Mouse (Mus musculus) heart, adult 2 months (tissue): ENCODE measurements around the gene Ndc80. TPM values are rescaled to one million over a fixed set of nuclear protein-coding genes. Genes with fewer than 3 reads are reported as not detected.
"Not testable (repeated sequence)": the region's sequence is repeated elsewhere in the genome, so short reads cannot be mapped to it uniquely, and the experiment has no call there.

Experiments used
- DNase-seq, 2 experiments: peaks; one replicate each; pipeline ENCODE4 v3.0.0; 2021
- H3K27ac ChIP-seq: fragments of 200-600 bp; 2 replicates; pipeline ENCODE4 v1.8.1; 2022
- H3K27me3 ChIP-seq: fragments of 200-500 bp; 2 replicates; pipeline ENCODE4 v1.6.1; 2012; ENCODE audit warnings: mild to moderate bottlenecking, low read length, inconsistent platforms, mixed read lengths; ENCODE audit not compliant: control insufficient read depth, insufficient read depth
- H3K36me3 ChIP-seq: fragments of 200-500 bp; 2 replicates; pipeline ENCODE4 v1.6.1; 2012; ENCODE audit warnings: low read length, inconsistent platforms; ENCODE audit not compliant: control insufficient read depth, insufficient read depth
- H3K4me1 ChIP-seq: fragments of 200-500 bp; 2 replicates; pipeline ENCODE4 v1.6.1; 2011; ENCODE audit warnings: low read length; ENCODE audit not compliant: control insufficient read depth, insufficient read depth
- H3K4me3 ChIP-seq: fragments of 200-600 bp; 2 replicates; pipeline ENCODE4 v1.8.1; 2022
- H3K79me2 ChIP-seq: fragments of 200-500 bp; replicated peaks from 2 replicates; pipeline ENCODE4 v1.6.1; 2012; ENCODE audit warnings: mild to moderate bottlenecking, inconsistent platforms, low read length, moderate library complexity, mixed read lengths; ENCODE audit not compliant: control insufficient read depth, insufficient read depth
- H3K9ac ChIP-seq: fragments of 200-500 bp; 2 replicates; pipeline ENCODE4 v1.6.1; 2012; ENCODE audit warnings: low read depth, mild to moderate bottlenecking, control low read depth, inconsistent platforms, low read length, mixed read lengths
- CTCF ChIP-seq: fragments of 200-600 bp; IDR thresholded peaks from 2 replicates; pipeline ENCODE4 v1.8.1; 2022; ENCODE audit warnings: antibody characterized with exemption, mild to moderate bottlenecking, moderate library complexity
- EP300 ChIP-seq: fragments of 200-500 bp; IDR thresholded peaks from 2 replicates; pipeline ENCODE4 v1.6.1; 2011; ENCODE audit warnings: low read depth, low read length, control low read depth; ENCODE audit not compliant: insufficient read depth
- POLR2A ChIP-seq: fragments of 200-500 bp; IDR thresholded peaks from 2 replicates; pipeline ENCODE4 v1.6.1; 2011; ENCODE audit warnings: mild to moderate bottlenecking, low read depth, low read length, control low read depth; ENCODE audit not compliant: insufficient read depth
- WGBS: fragments of 180-500 bp; shearing (Covaris S2); methylation state at CpG from one replicate; pipeline ENCODE4 v1.1.7; 2018; 5-methylcytosine and 5-hydroxymethylcytosine counted together
- intact Hi-C: fragments of 180-260 bp; cut with DNase I; formaldehyde crosslinking; loops from one replicate; pipeline ENCODE4 v1.15.1; 2025
- polyA plus RNA-seq: library from polyadenylated mRNA; depleted of rRNA; stranded (reverse); fragments of >200 nt; gene quantifications from 2 replicates; pipeline ENCODE4 v1.2.3, GENCODE M21; 2012
- total RNA-seq, 2 experiments: library from RNA; stranded (reverse); gene quantifications; 2 replicates each; pipeline ENCODE4 v1.2.3; 2021

The Ndc80 gene
- total and polyA plus RNA-seq, 3 experiments, result 0.37 to 0.61 TPM; not detected in 1

GRCm38 (mm10) chr17:71548586-71548985 is 21.9 kb upstream of the Ndc80 start:
- Histone ChIP-seq H3K4me3 (no peak overlapping the region), H3K27ac (no peak overlapping the region), H3K36me3 (no peaks in the 10 kb centered on the region), H3K4me1 (peaks cover 2% of the 10 kb centered on the region), H3K9ac (no peak overlapping the region), H3K79me2 (no peaks in the 10 kb centered on the region), H3K27me3 (peaks cover 2% of the 10 kb centered on the region; the same call in 1 of the 2 replicates)
- TF ChIP-seq CTCF (peak; percentile 77), POLR2A (no peak)
- WGBS, result 0% methylated on average over 1 of the region's 1 CpGs
- DNase-seq, result no peak
- intact Hi-C loops, result no loop called here

GRCm38 (mm10) chr17:71537164-71537563 is 10.5 kb upstream of the Ndc80 start:
- Histone ChIP-seq H3K4me3 (no peak overlapping the region), H3K4me1 (no peaks in the 10 kb centered on the region), H3K79me2 (no peaks in the 10 kb centered on the region), H3K27me3 (no peaks in the 10 kb centered on the region), H3K27ac (no peak overlapping the region), H3K9ac (no peak overlapping the region), H3K36me3 (no peaks in the 10 kb centered on the region)
- intact Hi-C loops, result no loop called here
- TF ChIP-seq CTCF (no peak), EP300 (no peak), POLR2A (no peak)
- WGBS, result 78% methylated on average over 3 of the region's 3 CpGs
- DNase-seq, result no peak

DNA sequence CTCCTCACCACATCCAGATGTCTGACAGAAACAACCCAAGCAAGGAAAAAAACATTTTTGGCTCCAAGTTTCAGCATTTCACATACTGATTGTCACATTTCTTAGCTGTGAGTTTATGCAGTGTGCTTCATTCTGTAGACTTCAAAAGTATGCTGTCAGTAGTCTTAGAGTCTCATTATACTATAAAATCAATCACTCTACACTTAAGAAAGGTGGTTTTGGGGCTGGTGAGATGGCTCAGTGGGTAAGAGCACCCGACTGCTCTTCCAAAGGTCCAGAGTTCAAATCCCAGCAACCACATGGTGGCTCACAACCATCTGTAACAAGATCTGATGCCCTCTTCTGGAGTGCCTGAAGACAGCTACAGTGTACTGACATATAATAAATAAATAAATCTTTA is 8.9 kb upstream of the Ndc80 start:
- 66% methylated on average over 1 of the region's 1 CpGs for WGBS
- DNase-seq, intact Hi-C loops: not testable (repeated sequence)

GRCm38 (mm10) chr17:71528042-71528441 is 1.4 kb upstream of the Ndc80 start:
- H3K27me3 ChIP-seq, result no peaks in the 10 kb centered on the region
- DNase-seq, result no peak
- H3K79me2 ChIP-seq, result no peaks in the 10 kb centered on the region
- intact Hi-C loops, result no loop called here
- H3K4me1 ChIP-seq, result no peaks in the 10 kb centered on the region
- no peaks in the 10 kb centered on the region for H3K36me3 ChIP-seq
- H3K4me3 ChIP-seq, result no peak overlapping the region
- H3K27ac ChIP-seq, result no peak overlapping the region
- TF ChIP-seq EP300 (no peak), CTCF (no peak), POLR2A (no peak)
- no peak overlapping the region for H3K9ac ChIP-seq

More for the DNA sequence above, 8.9 kb upstream of the Ndc80 start:
- H3K9ac ChIP-seq, H3K4me3 ChIP-seq, H3K36me3 ChIP-seq, H3K27me3 ChIP-seq, H3K27ac ChIP-seq, H3K4me1 ChIP-seq, H3K79me2 ChIP-seq: not testable (repeated sequence)

DNA sequence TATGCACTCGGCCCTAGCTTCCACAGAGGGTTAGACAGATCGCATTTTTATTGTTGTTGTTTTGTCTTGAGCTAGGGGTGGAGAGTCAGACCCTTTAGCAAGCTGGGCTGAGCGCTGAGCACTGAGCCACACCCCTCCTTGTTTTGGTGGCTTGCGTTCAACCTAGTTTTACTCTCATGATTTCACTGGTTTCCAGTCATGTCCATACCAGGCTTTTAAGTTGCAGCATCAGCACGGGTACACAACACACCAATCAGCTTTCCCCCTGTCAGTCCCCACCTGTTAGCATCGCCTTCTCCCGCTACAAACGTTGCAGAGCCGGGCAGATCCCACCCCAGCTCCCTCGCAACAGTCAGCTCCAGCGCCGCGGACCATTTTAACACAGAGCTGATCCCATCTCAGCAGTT is 352 bp downstream of the Ndc80 start:
- Histone ChIP-seq H3K9ac (peak overlapping the region; percentile 27; the same call in 1 of the 2 replicates), H3K79me2 (no peaks in the 10 kb centered on the region), H3K27ac (no peak overlapping the region; the same call in 1 of the 2 replicates), H3K36me3 (no peaks in the 10 kb centered on the region), H3K4me1 (no peaks in the 10 kb centered on the region), H3K4me3 (peak overlapping the region; percentile 66), H3K27me3 (no peaks in the 10 kb centered on the region)
- DNase-seq, result no peak
- WGBS, result under 1% methylated on average over 13 of the region's 13 CpGs
- intact Hi-C loops, result loop anchor here (2.0 kb wide), 1 partner anchor 26 kb away; the partner anchor contains the start of gene Spdya
- TF ChIP-seq CTCF (no peak), EP300 (no peak), POLR2A (no peak)

GRCm38 (mm10) chr17:71510297-71510696 is 16.4 kb downstream of the Ndc80 start:
- no peaks in the 10 kb centered on the region for H3K36me3 ChIP-seq
- no peak overlapping the region for H3K9ac ChIP-seq
- no peaks in the 10 kb centered on the region for H3K27me3 ChIP-seq
- no peaks in the 10 kb centered on the region for H3K79me2 ChIP-seq
- 96% methylated on average over 11 of the region's 11 CpGs for WGBS
- H3K27ac ChIP-seq, result no peak overlapping the region
- TF ChIP-seq CTCF (no peak), EP300 (no peak), POLR2A (no peak)
- H3K4me1 ChIP-seq, result no peaks in the 10 kb centered on the region
- intact Hi-C loops, result no loop called here
- no peak overlapping the region for H3K4me3 ChIP-seq
- no peak for DNase-seq

DNA sequence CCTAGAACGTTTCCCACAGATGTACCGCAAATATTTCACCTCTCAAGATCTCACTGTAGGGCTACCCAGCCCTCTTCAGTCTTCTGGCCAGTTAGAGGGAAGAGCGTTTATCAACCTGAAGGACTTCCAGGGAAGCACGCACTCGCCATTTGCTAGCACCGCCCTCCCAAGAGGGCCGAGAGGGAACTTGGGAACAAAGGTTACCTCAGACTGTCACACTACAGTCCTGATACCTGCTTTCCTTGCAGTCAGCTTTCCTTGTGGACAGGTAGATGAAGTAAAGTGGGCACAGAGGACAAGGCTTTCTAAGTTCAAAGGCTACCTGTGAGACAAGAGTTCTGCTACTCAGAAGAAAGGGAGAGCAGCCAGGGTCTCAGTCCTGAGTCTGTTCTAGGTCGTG is 19.8 kb downstream of the Ndc80 start:
- H3K9ac ChIP-seq, result no peak overlapping the region
- peaks cover 3% of the 10 kb centered on the region for H3K4me1 ChIP-seq
- H3K4me3 ChIP-seq, result no peak overlapping the region
- H3K36me3 ChIP-seq, result no peaks in the 10 kb centered on the region; the same call in 1 of the 2 replicates
- 88% methylated on average over 8 of the region's 8 CpGs for WGBS
- no peaks in the 10 kb centered on the region for H3K27me3 ChIP-seq
- H3K27ac ChIP-seq, result no peak overlapping the region
- intact Hi-C loops, result no loop called here
- no peak for DNase-seq
- TF ChIP-seq POLR2A (no peak), CTCF (no peak), EP300 (no peak)
- no peaks in the 10 kb centered on the region for H3K79me2 ChIP-seq
